Mouse (Mus musculus) neural tube, postnatal 0 days (tissue): ENCODE data around the gene Slc45a3. TPM values are rescaled to one million over a fixed set of nuclear protein-coding genes. Genes with fewer than 3 reads are reported as not detected.

Experiments used
- polyA plus RNA-seq: library from polyadenylated mRNA; unstranded; fragments of >200 nt; fragmentation: Nextera tagmentation; extraction: Ambion mirVana; gene quantifications from 2 replicates; pipeline ENCODE4 v1.2.1, GENCODE M21; 2015

The Slc45a3 gene
- polyA plus RNA-seq = 0.59 and 0.76 TPM in 2 replicates

GRCm38 (mm10) chr1:131962606-131963084, at the start of gene Slc45a3:
Gene Slc45a3, plus strand, starts transcription at chr1:131962967.

GRCm38 (mm10) chr1:132007282-132007815, 44.6 kb downstream of the Slc45a3 start, which contains the start of gene Elk4:
Gene Elk4, plus strand, starts transcription at chr1:132007607.

Other genes starting within 250 kb of the Slc45a3 start
- gene Slc26a9, start 218.9 kb upstream of the Slc45a3 start, polyA plus RNA-seq = 0.03 and 0.06 TPM in 2 replicates
- gene Pm20d1, start 165.6 kb upstream of the Slc45a3 start, polyA plus RNA-seq = 0.48 and 0.84 TPM in 2 replicates
- gene Slc41a1, start 135.5 kb upstream of the Slc45a3 start, polyA plus RNA-seq = 20.5 and 21.5 TPM in 2 replicates
- 11.5 and 11.7 TPM in 2 replicates for gene Rab29, start 95.7 kb upstream of the Slc45a3 start, polyA plus RNA-seq
- gene Nucks1, start 52.4 kb upstream of the Slc45a3 start, polyA plus RNA-seq = 50.6 and 51.6 TPM in 2 replicates
- 8.7 and 9.4 TPM in 2 replicates for gene Elk4, start 44.6 kb downstream of the Slc45a3 start, polyA plus RNA-seq
- gene Mfsd4a, start 105.1 kb downstream of the Slc45a3 start, polyA plus RNA-seq = 11.2 and 12.0 TPM in 2 replicates
- gene Cdk18, start 176.7 kb downstream of the Slc45a3 start, polyA plus RNA-seq = 0.98 and 2.4 TPM in 2 replicates
- gene Lemd1, start 228.5 kb downstream of the Slc45a3 start, polyA plus RNA-seq = 10.9 and 12.7 TPM in 2 replicates
- 0.53 and 0.79 TPM in 2 replicates for gene AC124108.1, start 228.5 kb downstream of the Slc45a3 start, polyA plus RNA-seq